Mouse (Mus musculus) kidney, adult 2 months (tissue): ENCODE data around the gene Srrm2.

ENCODE experiments used
- CTCF ChIP-seq: fragments of 200-500 bp; conservative IDR thresholded peaks from 2 replicates; pipeline ENCODE4 v1.5.1; 2011; ENCODE audit warnings: low read depth, mild to moderate bottlenecking, control low read depth, low read length, moderate library complexity, mixed read lengths; ENCODE audit not compliant: insufficient read depth, insufficient read length
- POLR2A ChIP-seq: fragments of 200-500 bp; IDR thresholded peaks from one replicate; pipeline ENCODE4 v1.6.1; 2011; ENCODE audit warnings: low read depth, low read length, control low read depth

DNA sequence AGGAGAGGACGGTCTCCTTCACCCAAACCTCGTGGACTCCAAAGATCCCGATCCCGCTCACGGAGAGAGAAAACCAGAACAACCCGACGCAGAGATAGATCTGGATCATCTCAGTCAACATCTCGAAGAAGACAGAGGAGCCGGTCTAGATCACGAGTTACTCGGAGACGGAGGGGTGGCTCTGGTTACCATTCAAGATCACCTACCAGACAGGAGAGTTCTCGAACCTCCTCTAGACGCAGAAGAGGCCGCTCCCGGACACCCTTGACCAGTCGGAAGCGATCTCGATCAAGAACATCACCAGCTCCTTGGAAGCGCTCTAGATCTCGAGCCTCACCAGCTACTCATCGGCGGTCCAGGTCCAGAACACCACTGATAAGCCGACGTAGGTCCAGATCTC, 28.9 kb downstream of the Srrm2 start:
- TF ChIP-seq POLR2A (no peak), CTCF (no peak)
